In genomic region chr10:128458348-128458718, GRCm38 (mm10) we compare ENCODE assay signal across 1 mouse cellular context.
TF ChIP-seq lines count a peak whose summit lies in the region.

No protein-coding gene starts in this region.

TF ChIP-seq in MEL, 35 proteins besides CTCF, POLR2A, EP300 and RAD21:
- TF ChIP-seq NELFE (IDR thresholded peaks at IDR 0.05; ENCODE audit: low read depth, low read length) (no peak), MYB (IDR thresholded peaks at IDR 0.05; ENCODE audit: low read depth, low read length) (no peak), ZNF384 (IDR thresholded peaks at IDR 0.05; ENCODE audit: low read depth, low read length) (peak; percentile 69; the same call in 1 of the 2 replicates), MAZ (IDR thresholded peaks at IDR 0.05; ENCODE audit: low read depth, low read length) (peak; percentile 72), ELF1 (IDR thresholded peaks at IDR 0.05; ENCODE audit: low read depth, low read length) (peak; percentile 68; the same call in 1 of the 2 replicates), MAFK (IDR thresholded peaks at IDR 0.05; ENCODE audit: borderline replicate concordance, low read depth, low read length) (peak; percentile 99), GATA1 (IDR thresholded peaks at IDR 0.05; ENCODE audit: low read depth, low read length) (0 out of 2 replicates have a peak, but pooled peaks have one; percentile 9), BHLHE40 (IDR thresholded peaks at IDR 0.05; ENCODE audit: borderline replicate concordance, low read depth, low read length) (no peak), TBP (IDR thresholded peaks at IDR 0.05; ENCODE audit: low read depth, low read length) (peak; percentile 100), HCFC1 (IDR thresholded peaks at IDR 0.05; ENCODE audit: low read depth, low read length) (0 out of 2 replicates have a peak, but pooled peaks have one; percentile 27), NRF1 (IDR thresholded peaks at IDR 0.05; ENCODE audit: insufficient read depth, low read depth, low read length, poor library complexity, severe bottlenecking) (peak; percentile 46; the same call in 1 of the 2 replicates), SIN3A (IDR thresholded peaks at IDR 0.05; ENCODE audit: low read length) (0 out of 2 replicates have a peak, but pooled peaks have one; percentile 24), E2F4 (IDR thresholded peaks at IDR 0.05; ENCODE audit: borderline replicate concordance, low read depth, low read length) (peak; percentile 30; the same call in 1 of the 2 replicates)
